Mouse (Mus musculus) heart, adult 11 months (tissue): ENCODE results near the gene Zrsr1.

ENCODE experiments used
- DNase-seq: peaks from one replicate; pipeline ENCODE4 v3.0.0; 2022

The Zrsr1 gene

DNA sequence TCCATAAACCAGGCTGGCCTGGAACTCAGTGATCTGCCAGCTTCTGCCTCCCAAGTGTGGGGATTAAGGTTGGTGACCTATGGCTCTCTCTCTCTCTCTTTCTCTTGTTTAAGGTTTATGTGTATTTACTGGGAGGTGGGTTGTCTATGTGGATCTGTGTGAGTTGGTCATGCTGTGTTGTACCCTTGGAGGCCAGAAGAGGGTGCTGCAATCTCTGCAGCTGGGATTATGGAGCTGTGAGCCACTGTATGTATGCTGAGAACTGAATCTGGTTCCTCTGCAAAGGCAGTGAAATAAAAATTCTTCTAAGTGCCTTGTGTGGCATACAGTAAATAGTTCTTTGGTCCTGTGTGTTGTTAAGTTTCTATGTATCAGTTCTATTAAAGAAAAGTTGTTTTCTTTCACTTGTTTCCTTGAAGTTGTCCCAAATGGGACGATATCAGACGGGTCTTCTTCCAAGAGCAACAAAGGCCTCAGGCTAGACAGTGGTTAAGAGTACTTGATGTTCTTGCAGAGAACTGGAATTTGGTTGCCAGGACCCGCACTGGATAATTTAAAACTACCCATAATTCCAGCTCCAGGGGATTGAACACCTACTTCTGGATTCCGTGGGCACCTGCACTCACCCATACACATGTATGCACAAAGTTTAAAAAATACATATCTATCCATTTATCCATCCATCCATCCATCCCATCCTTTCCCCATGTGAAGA lies 41.9 kb downstream of the Zrsr1 start:
- peak; percentile 66 for DNase-seq

GRCm38 (mm10) chr11:23014996-23015395 lies 43.2 kb downstream of the Zrsr1 start:
- peak; percentile 76 for DNase-seq

- DNase-seq: no peak
These were observed 46.1 kb downstream of the Zrsr1 start for GRCm38 (mm10) chr11:23017943-23018342.

GRCm38 (mm10) chr11:23020116-23020770 lies 48.4 kb downstream of the Zrsr1 start:
- peak; percentile 90 for DNase-seq

DNA sequence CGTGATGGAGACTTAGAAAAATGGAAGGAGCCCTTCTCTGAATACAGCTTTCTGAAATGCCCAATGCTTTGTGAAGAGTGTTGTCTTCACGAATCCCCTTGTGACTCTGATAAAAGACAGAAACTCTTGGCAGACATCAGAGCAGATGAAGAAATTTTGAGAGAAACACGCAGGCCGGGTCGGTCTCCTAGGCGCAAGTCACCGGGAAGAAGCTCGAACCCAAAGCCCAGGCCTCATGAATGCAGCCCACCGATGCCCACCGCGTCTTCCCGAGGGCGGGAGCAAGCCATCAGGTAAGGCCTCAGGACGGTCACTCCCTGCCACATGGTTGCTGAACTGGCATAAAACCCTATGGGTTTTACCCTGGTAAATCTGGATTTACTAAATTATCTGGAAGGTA lies 49.0 kb downstream of the Zrsr1 start:
- peak; percentile 90 for DNase-seq

DNA sequence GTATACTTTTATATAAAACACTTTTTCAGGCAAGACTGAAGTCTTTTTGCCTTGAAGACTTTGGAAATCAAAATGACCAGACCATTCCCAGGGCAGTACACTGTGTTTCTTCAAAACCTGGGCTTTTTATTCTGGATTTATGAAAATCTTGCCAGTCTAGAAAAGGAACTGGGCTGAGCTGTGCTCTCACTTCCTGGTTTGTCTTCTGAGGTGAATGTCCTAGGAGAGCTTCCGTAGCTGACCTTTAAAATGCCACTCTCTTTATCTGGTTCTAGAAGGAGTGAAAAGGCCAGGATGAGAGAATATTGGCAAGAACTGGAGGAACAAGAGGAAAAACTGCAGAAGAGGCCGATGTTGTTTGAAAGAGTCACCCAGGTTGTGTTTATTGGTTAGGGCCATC lies 51.4 kb downstream of the Zrsr1 start:
- DNase-seq: no peak

DNA sequence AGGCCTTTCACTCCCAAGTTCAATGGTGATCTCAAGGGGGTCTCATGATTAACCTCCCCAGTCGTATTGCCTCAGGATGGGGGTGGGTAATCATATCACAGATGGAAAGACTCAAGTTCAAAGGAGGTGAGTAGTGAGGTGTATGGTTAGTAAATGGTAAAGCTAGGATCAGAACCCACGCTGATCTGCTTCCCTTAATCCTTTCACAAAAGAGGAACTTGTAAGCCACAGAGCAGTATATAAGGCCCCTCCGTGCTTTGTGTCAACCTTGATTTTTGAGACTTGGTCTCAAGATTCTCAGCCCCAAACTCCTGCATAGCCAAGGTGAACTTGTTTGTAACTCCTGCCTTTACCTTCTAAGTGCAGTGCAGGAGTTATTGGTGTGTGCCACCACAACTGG lies 52.4 kb downstream of the Zrsr1 start:
- no peak for DNase-seq
